Mouse (Mus musculus) forebrain, embryonic 11.5 days (tissue): ENCODE measurements around the gene Defb33. TPM values are rescaled to one million over a fixed set of nuclear protein-coding genes. Genes with fewer than 3 reads are reported as not detected.

Experiments used
- ATAC-seq: fragments of 200-750 bp; cut with Nextera tagmentation; replicated peaks from 2 replicates; pipeline ENCODE4 v1.8.0; 2017; ENCODE audit warnings: moderate TSS enrichment; ENCODE audit not compliant: low FRiP score
- DNase-seq: peaks from one replicate; pipeline ENCODE4 v3.0.0-alpha.2; 2017; ENCODE audit warnings: low spot score
- H3K27ac ChIP-seq: fragments of 300-500 bp; sonication (generic); 2 replicates; pipeline ENCODE4 v1.5.1; 2014; ENCODE audit warnings: low read depth, low read length
- H3K27me3 ChIP-seq: fragments of 300-500 bp; sonication (generic); 2 replicates; pipeline ENCODE4 v1.6.1; 2014; ENCODE audit warnings: mild to moderate bottlenecking, low read length, mixed read lengths; ENCODE audit not compliant: control insufficient read depth, insufficient read depth
- H3K36me3 ChIP-seq: fragments of 300-500 bp; sonication (generic); 2 replicates; pipeline ENCODE4 v1.6.1; 2014; ENCODE audit warnings: mild to moderate bottlenecking, low read length, moderate library complexity, mixed read lengths; ENCODE audit not compliant: control insufficient read depth, insufficient read depth
- H3K4me1 ChIP-seq: fragments of 300-500 bp; sonication (generic); replicated peaks from 2 replicates; pipeline ENCODE4 v1.6.1; 2014; ENCODE audit warnings: low read length, mixed read lengths; ENCODE audit not compliant: control insufficient read depth, insufficient read depth
- H3K4me2 ChIP-seq: fragments of 300-500 bp; sonication (generic); 2 replicates; pipeline ENCODE4 v1.6.1; 2014; ENCODE audit warnings: low read depth, mild to moderate bottlenecking, low read length, moderate library complexity, mixed read lengths; ENCODE audit not compliant: severe bottlenecking
- H3K4me3 ChIP-seq: fragments of 300-500 bp; sonication (generic); 2 replicates; pipeline ENCODE4 v1.5.1; 2014; ENCODE audit warnings: low read depth, low read length
- H3K9ac ChIP-seq: fragments of 300-500 bp; sonication (generic); 2 replicates; pipeline ENCODE4 v1.6.1; 2014; ENCODE audit warnings: low read length
- H3K9me3 ChIP-seq: fragments of 300-500 bp; sonication (generic); 2 replicates; pipeline ENCODE4 v1.6.1; 2016; ENCODE audit warnings: low read length, mixed read lengths; ENCODE audit not compliant: control insufficient read depth
- WGBS: fragments of 180-500 bp; shearing (Covaris S2); extraction: QIAGEN DNeasy Blood & Tissue Kit; methylation state at CpG from one replicate; pipeline ENCODE4 v1.1.7; 2014; 5-methylcytosine and 5-hydroxymethylcytosine counted together
- polyA plus RNA-seq: library from polyadenylated mRNA; unstranded; fragments of >200 nt; fragmentation: Nextera tagmentation; extraction: Ambion mirVana; gene quantifications from 2 replicates; pipeline ENCODE4 v1.2.1, GENCODE M21; 2014

Defb33 gene
- not detected in 2 replicates for polyA plus RNA-seq

GRCm38 (mm10) chr8:20892369-20892768 is at the start of gene Defb33:
Gene Defb33, plus strand, starts transcription at chr8:20892669.
- WGBS, result 86% methylated on average over 2 of the region's 2 CpGs
- Histone ChIP-seq H3K4me2 (no peak within 1 kb of the TSS), H3K9me3 (peaks cover 10% of the 10 kb centered on the region; the same call in 1 of the 2 replicates), H3K4me3 (no peak within 1 kb of the TSS), H3K4me1 (no peaks in the 10 kb centered on the region), H3K27me3 (no peaks in the 10 kb centered on the region), H3K9ac (no peak within 1 kb of the TSS), H3K36me3 (no peaks in the 10 kb centered on the region), H3K27ac (no peak within 1 kb of the TSS)
- DNase-seq (no peak), ATAC-seq (no peak)

- H3K4me3 ChIP-seq, result no peak overlapping the region
- no peak overlapping the region for H3K9ac ChIP-seq
- DNase-seq (no peak), ATAC-seq (no peak)
- H3K27ac ChIP-seq, result no peak overlapping the region
- H3K4me2 ChIP-seq, result no peak overlapping the region
- H3K36me3 ChIP-seq, result no peaks in the 10 kb centered on the region
- H3K4me1 ChIP-seq, result no peaks in the 10 kb centered on the region
- H3K9me3 ChIP-seq, result peaks cover 5% of the 10 kb centered on the region; the same call in 1 of the 2 replicates
- WGBS, result 58% methylated on average over 6 of the region's 6 CpGs
- H3K27me3 ChIP-seq, result no peaks in the 10 kb centered on the region
Observed at GRCm38 (mm10) chr8:20874608-20875007, 17.9 kb upstream of the Defb33 start.

GRCm38 (mm10) chr8:20902527-20902926 is 10.1 kb downstream of the Defb33 start, which contains the start of gene Gm15056:
Gene Gm15056, minus strand, starts transcription at chr8:20902627.
- DNase-seq (no peak), ATAC-seq (no peak)
- Histone ChIP-seq H3K9ac (no peak within 1 kb of the TSS), H3K9me3 (peaks cover 12% of the 10 kb centered on the region; the same call in 1 of the 2 replicates), H3K27me3 (no peaks in the 10 kb centered on the region), H3K27ac (no peak within 1 kb of the TSS), H3K4me2 (no peak within 1 kb of the TSS), H3K36me3 (no peaks in the 10 kb centered on the region), H3K4me3 (no peak within 1 kb of the TSS), H3K4me1 (no peaks in the 10 kb centered on the region)
- 47% methylated on average over 2 of the region's 2 CpGs for WGBS

- Histone ChIP-seq H3K4me1 (no peaks in the 10 kb centered on the region), H3K27me3 (no peaks in the 10 kb centered on the region), H3K27ac (no peak overlapping the region), H3K9ac (no peak overlapping the region), H3K36me3 (no peaks in the 10 kb centered on the region), H3K4me3 (no peak overlapping the region), H3K4me2 (no peak overlapping the region), H3K9me3 (peaks cover 10% of the 10 kb centered on the region; the same call in 1 of the 2 replicates)
- WGBS, result 82% methylated on average over 2 of the region's 2 CpGs
- ATAC-seq (no peak), DNase-seq (no peak)
Observed at GRCm38 (mm10) chr8:20907119-20907518, 14.7 kb downstream of the Defb33 start.

- 69% methylated on average over 2 of the region's 2 CpGs for WGBS
- H3K27me3 ChIP-seq, result no peaks in the 10 kb centered on the region
Observed at GRCm38 (mm10) chr8:20908256-20908655, 15.8 kb downstream of the Defb33 start.

GRCm38 (mm10) chr8:20912288-20912687 is 19.8 kb downstream of the Defb33 start:
- Histone ChIP-seq H3K27me3 (no peaks in the 10 kb centered on the region), H3K27ac (no peak overlapping the region), H3K4me2 (no peak overlapping the region), H3K9ac (no peak overlapping the region), H3K9me3 (peaks cover 13% of the 10 kb centered on the region; the same call in 1 of the 2 replicates), H3K4me3 (no peak overlapping the region), H3K4me1 (no peaks in the 10 kb centered on the region), H3K36me3 (no peaks in the 10 kb centered on the region)
- WGBS, result 83% methylated on average over 1 of the region's 1 CpGs
- ATAC-seq, result no peak
- no peak for DNase-seq

More at GRCm38 (mm10) chr8:20908256-20908655, 15.8 kb downstream of the Defb33 start:
- H3K9ac ChIP-seq, result no peak overlapping the region
- H3K4me1 ChIP-seq, result no peaks in the 10 kb centered on the region
- ATAC-seq (no peak), DNase-seq (no peak)
- no peak overlapping the region for H3K27ac ChIP-seq
- H3K4me3 ChIP-seq, result no peak overlapping the region
- H3K4me2 ChIP-seq, result no peak overlapping the region
- H3K36me3 ChIP-seq, result no peaks in the 10 kb centered on the region
- peaks cover 10% of the 10 kb centered on the region; the same call in 1 of the 2 replicates for H3K9me3 ChIP-seq

- WGBS, result 82% methylated on average over 3 of the region's 3 CpGs
- no peak within 1 kb of the TSS for H3K9ac ChIP-seq
- H3K27ac ChIP-seq, result no peak within 1 kb of the TSS
- ATAC-seq, result no peak
- no peak within 1 kb of the TSS for H3K4me3 ChIP-seq
- no peaks in the 10 kb centered on the region for H3K36me3 ChIP-seq
- H3K27me3 ChIP-seq, result no peaks in the 10 kb centered on the region
- no peak within 1 kb of the TSS for H3K4me2 ChIP-seq
- no peak for DNase-seq
- H3K9me3 ChIP-seq, result peaks cover 2% of the 10 kb centered on the region; the same call in 1 of the 2 replicates
- H3K4me1 ChIP-seq, result no peaks in the 10 kb centered on the region
Observed at GRCm38 (mm10) chr8:20921971-20922370, 29.5 kb downstream of the Defb33 start, which contains the start of gene Gm6040. Gene Gm6040, minus strand, starts transcription at chr8:20922071.

GRCm38 (mm10) chr8:20944610-20945009 is 52.1 kb downstream of the Defb33 start, which contains the start of gene AY761185:
Gene AY761185, minus strand, starts transcription at chr8:20944710.
- Histone ChIP-seq H3K4me2 (no peak within 1 kb of the TSS), H3K4me3 (no peak within 1 kb of the TSS), H3K4me1 (no peaks in the 10 kb centered on the region), H3K36me3 (no peaks in the 10 kb centered on the region), H3K9ac (no peak within 1 kb of the TSS), H3K27me3 (no peaks in the 10 kb centered on the region), H3K27ac (no peak within 1 kb of the TSS), H3K9me3 (peaks cover 5% of the 10 kb centered on the region; the same call in 1 of the 2 replicates)
- no peak for ATAC-seq
- DNase-seq, result no peak
- 73% methylated on average over 3 of the region's 3 CpGs for WGBS
